Mouse (Mus musculus) intestine, embryonic 15.5 days (tissue): Measurements from ENCODE around the gene Klhl41. TPM values are rescaled to one million over a fixed set of nuclear protein-coding genes. Genes with fewer than 3 reads are reported as not detected.
"Not testable (repeated sequence)": the region's sequence is repeated elsewhere in the genome, so short reads cannot be mapped to it uniquely, and the experiment has no call there.

Experiments
- ATAC-seq: fragments of 200-750 bp; cut with Nextera tagmentation; 2 replicates; pipeline ENCODE4 v1.8.0; 2017; ENCODE audit warnings: moderate TSS enrichment, moderate library complexity
- H3K27ac ChIP-seq: fragments of 300-500 bp; sonication (generic); 2 replicates; pipeline ENCODE4 v1.5.1; 2015; ENCODE audit warnings: mild to moderate bottlenecking, inconsistent platforms
- H3K27me3 ChIP-seq: fragments of 300-500 bp; sonication (generic); replicated peaks from 2 replicates; pipeline ENCODE4 v1.6.1; 2015; ENCODE audit warnings: inconsistent platforms
- H3K36me3 ChIP-seq: fragments of 300-500 bp; sonication (generic); 2 replicates; pipeline ENCODE4 v1.6.1; 2015; ENCODE audit warnings: inconsistent platforms
- H3K4me1 ChIP-seq: fragments of 300-500 bp; sonication (generic); replicated peaks from 2 replicates; pipeline ENCODE4 v1.6.1; 2015; ENCODE audit warnings: inconsistent platforms
- H3K4me2 ChIP-seq: fragments of 300-500 bp; sonication (generic); replicated peaks from 2 replicates; pipeline ENCODE4 v1.6.1; 2015; ENCODE audit warnings: mild to moderate bottlenecking, inconsistent platforms
- H3K4me3 ChIP-seq: fragments of 300-500 bp; sonication (generic); replicated peaks from 2 replicates; pipeline ENCODE4 v1.5.1; 2015; ENCODE audit warnings: inconsistent platforms
- H3K9ac ChIP-seq: fragments of 300-500 bp; sonication (generic); 2 replicates; pipeline ENCODE4 v1.6.1; 2015; ENCODE audit warnings: inconsistent platforms
- H3K9me3 ChIP-seq: fragments of 300-500 bp; sonication (generic); 2 replicates; pipeline ENCODE4 v1.6.1; 2016; ENCODE audit warnings: inconsistent platforms
- WGBS: fragments of 180-500 bp; shearing (Covaris S2); methylation state at CpG from one replicate; pipeline ENCODE4 v1.1.7; 2015; 5-methylcytosine and 5-hydroxymethylcytosine counted together
- polyA plus RNA-seq: library from polyadenylated mRNA; unstranded; fragments of >200 nt; fragmentation: Nextera tagmentation; extraction: Ambion mirVana; gene quantifications from 2 replicates; pipeline ENCODE4 v1.2.1, GENCODE M21; 2015

Klhl41 gene
- polyA plus RNA-seq = 0.09 and 0.34 TPM in 2 replicates

DNA sequence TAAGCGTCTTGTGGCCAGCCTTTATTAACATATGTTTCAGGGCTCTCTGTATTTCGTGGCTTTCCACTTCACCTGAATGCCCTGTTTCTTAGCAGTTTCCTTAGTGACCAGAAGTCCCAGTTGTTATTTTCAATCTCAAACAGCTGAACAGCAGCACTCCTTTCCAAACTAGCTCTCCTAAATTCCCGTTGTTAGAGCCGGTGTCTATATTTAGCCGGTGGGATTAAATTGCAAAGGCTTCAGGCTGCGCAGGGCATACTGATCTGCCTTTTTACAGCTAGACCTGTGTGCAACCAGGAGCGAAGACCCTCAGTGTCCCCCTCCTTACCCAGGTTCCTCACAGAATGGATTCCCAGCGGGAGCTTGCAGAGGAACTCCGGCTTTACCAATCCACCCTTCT, at the start of gene Klhl41:
Gene Klhl41 (plus strand): TSS at position 268 of the 400 bp plus-strand sequence.
- no peaks in the 10 kb centered on the region for H3K4me1 ChIP-seq
- H3K27me3 ChIP-seq = no peaks in the 10 kb centered on the region
- no peak within 1 kb of the TSS for H3K27ac ChIP-seq
- no peaks in the 10 kb centered on the region for H3K9me3 ChIP-seq
- no peak within 1 kb of the TSS for H3K4me3 ChIP-seq
- no peaks in the 10 kb centered on the region for H3K36me3 ChIP-seq
- no peak within 1 kb of the TSS for H3K9ac ChIP-seq
- WGBS = 86% methylated on average over 9 of the region's 9 CpGs
- H3K4me2 ChIP-seq = no peak within 1 kb of the TSS
- no peak for ATAC-seq

DNA sequence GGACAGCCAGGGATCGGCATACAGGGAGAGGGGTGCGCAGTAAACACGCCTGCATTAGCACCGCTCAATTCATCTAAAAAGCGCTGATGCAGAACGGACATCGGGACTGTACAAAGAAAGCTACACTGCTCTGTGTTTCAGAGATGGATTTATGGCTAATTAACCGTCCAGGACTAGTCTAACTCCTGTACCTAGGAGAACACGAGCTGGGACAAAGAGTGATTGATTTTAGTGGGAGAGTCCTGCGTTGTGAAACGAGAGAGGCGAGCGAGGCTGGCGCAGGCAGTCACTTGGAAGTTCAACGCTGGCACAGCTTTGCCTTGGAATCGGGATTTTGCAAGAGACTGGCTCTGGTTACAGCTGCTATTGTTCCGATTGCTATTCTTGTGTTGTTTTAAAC, 40.7 kb upstream of the Klhl41 start:
- no peak overlapping the region for H3K4me2 ChIP-seq
- no peak overlapping the region for H3K4me3 ChIP-seq
- no peaks in the 10 kb centered on the region for H3K9me3 ChIP-seq
- ATAC-seq = no peak
- no peaks in the 10 kb centered on the region for H3K4me1 ChIP-seq
- no peaks in the 10 kb centered on the region for H3K36me3 ChIP-seq
- no peaks in the 10 kb centered on the region for H3K27me3 ChIP-seq
- no peak overlapping the region for H3K9ac ChIP-seq
- no peak overlapping the region for H3K27ac ChIP-seq
- WGBS = 66% methylated on average over 17 of the region's 17 CpGs

DNA sequence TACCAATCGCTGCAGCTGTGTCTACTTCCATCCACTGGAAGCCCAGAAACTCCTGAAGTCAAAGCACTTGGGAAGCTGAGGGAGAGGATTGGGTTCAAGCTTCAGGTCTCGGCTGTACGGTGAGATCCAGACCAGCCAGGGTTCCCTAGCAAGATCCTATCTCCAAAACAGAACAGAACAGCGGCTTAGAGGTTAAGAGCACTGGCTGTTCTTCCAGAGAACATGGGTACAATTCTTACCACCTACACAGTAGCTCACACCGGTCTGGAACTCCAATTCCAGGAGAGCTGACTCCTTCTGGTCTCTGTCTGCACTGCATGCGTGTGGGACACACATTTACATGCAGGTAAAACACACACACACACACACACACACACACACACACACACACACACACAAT, 40.0 kb upstream of the Klhl41 start:
- H3K36me3 ChIP-seq = no peaks in the 10 kb centered on the region
- H3K9ac ChIP-seq = no peak overlapping the region
- H3K27ac ChIP-seq = no peak overlapping the region
- H3K4me2 ChIP-seq = no peak overlapping the region
- no peak for ATAC-seq
- no peaks in the 10 kb centered on the region for H3K4me1 ChIP-seq
- H3K9me3 ChIP-seq = no peaks in the 10 kb centered on the region
- 84% methylated on average over 6 of the region's 6 CpGs for WGBS
- no peaks in the 10 kb centered on the region for H3K27me3 ChIP-seq
- no peak overlapping the region for H3K4me3 ChIP-seq

DNA sequence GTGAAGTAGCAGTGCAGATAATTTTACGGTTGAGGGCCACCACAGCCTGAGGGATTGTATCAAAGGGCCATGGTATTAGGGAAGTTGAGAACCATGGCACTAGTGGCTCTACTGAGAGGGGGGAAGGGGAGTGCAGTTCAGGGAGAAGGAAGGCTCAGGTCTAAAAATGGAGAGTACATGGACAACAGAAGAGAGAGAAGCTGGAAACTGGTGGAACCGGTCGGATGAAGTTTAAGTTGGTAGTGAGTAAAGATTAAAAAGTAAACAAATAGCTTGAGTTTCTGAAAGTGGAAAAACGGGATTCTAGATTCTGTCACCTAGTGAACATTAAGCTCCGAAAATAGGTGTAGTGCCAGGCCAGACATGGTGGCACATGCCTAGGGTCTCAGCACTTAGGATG, 39.1 kb upstream of the Klhl41 start:
- H3K4me2 ChIP-seq = no peak overlapping the region
- no peak overlapping the region for H3K27ac ChIP-seq
- no peaks in the 10 kb centered on the region for H3K36me3 ChIP-seq
- H3K4me1 ChIP-seq = no peaks in the 10 kb centered on the region
- H3K9ac ChIP-seq = no peak overlapping the region
- no peak overlapping the region for H3K4me3 ChIP-seq
- WGBS = 63% methylated on average over 5 of the region's 5 CpGs
- no peaks in the 10 kb centered on the region for H3K9me3 ChIP-seq
- H3K27me3 ChIP-seq = no peaks in the 10 kb centered on the region
- peak; percentile 77 for ATAC-seq

DNA sequence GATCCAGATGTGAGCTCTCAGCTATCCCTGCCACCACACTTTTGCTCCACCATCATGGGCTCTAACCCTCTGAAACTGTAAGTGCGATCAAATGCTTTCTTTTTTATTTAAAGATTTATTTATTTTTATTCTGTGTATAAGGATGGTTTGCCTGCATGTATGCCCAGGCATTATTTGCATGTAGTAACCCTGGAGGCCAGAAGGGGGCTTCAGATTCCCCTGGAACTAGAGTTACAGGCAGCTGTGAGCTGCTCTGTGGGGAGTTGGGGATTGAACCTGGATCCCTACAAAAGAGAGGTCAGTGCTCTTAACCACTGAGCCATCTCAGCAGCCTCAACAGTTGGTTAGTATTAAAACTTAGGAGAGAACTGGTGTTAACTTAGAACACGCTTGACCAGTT, 38.5 kb upstream of the Klhl41 start:
- 95% methylated on average over 2 of the region's 2 CpGs for WGBS
- no peak overlapping the region for H3K4me2 ChIP-seq
- H3K27ac ChIP-seq = no peak overlapping the region
- H3K9me3 ChIP-seq = no peaks in the 10 kb centered on the region
- no peak overlapping the region for H3K9ac ChIP-seq
- H3K27me3 ChIP-seq = no peaks in the 10 kb centered on the region
- H3K4me3 ChIP-seq = no peak overlapping the region
- H3K4me1 ChIP-seq = no peaks in the 10 kb centered on the region
- no peak for ATAC-seq
- no peaks in the 10 kb centered on the region for H3K36me3 ChIP-seq

DNA sequence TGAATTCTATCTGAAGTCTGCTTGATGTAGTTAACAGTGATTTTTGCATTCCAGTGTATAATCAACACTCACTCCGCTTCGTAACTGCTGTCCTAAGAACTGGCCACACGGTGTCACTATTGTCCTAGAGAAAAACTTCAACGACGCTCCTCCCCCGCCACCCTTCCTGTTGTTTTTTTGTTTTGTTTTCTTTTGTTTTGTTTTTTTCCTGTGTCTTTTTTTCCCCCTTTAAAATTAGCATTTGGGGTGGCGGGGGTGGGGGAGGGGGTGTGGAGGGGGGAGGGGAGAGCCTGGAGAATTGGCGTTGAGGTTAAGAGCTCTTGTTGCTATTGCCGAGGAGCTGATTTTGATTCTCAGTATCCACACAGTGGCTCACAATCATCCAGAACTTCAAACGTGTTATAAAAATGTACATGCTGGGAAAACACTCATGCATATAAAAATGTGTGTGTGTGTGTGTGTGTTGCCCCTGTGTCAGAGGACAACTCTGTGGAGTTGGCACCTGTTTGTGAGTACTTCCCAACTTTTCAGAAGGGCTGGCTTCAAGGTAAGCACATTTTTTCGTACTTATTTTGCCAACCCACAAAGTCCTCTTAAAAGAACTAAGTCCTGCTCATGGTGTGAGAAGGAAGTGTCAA, 34.7 kb upstream of the Klhl41 start:
- no peaks in the 10 kb centered on the region for H3K36me3 ChIP-seq
- H3K27me3 ChIP-seq = no peaks in the 10 kb centered on the region
- H3K9me3 ChIP-seq = no peaks in the 10 kb centered on the region
- ATAC-seq = peak; percentile 31
- no peaks in the 10 kb centered on the region for H3K4me1 ChIP-seq
- no peak overlapping the region for H3K9ac ChIP-seq
- peak overlapping the region; percentile 31 for H3K4me3 ChIP-seq
- 10% methylated on average over 11 of the region's 11 CpGs for WGBS
- peak overlapping the region; percentile 46 for H3K4me2 ChIP-seq
- H3K27ac ChIP-seq = no peak overlapping the region

DNA sequence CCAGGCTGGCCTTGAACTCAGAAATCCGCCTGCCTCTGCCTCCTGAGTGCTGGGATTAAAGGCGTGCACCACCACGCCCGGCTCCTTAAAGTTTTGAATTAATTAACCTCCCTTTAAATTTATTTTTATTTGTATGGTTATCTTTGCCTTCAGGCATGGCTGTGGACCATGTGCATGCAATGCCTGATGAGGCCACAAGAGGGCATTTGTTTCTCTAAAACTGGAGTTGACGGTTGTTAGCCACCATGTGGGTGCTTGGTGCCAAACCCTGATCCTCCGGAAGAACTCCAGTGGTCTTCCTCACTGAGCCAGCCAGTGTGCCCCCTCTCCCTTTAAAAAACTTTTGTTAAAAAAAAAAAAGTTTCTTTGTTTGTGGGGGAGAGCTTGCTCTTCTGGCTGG, 34.1 kb upstream of the Klhl41 start:
- no peaks in the 10 kb centered on the region for H3K27me3 ChIP-seq
- H3K27ac ChIP-seq = no peak overlapping the region
- no peak overlapping the region for H3K4me3 ChIP-seq
- H3K4me1 ChIP-seq = no peaks in the 10 kb centered on the region
- H3K4me2 ChIP-seq = no peak overlapping the region
- no peak overlapping the region for H3K9ac ChIP-seq
- H3K9me3 ChIP-seq = no peaks in the 10 kb centered on the region
- H3K36me3 ChIP-seq = no peaks in the 10 kb centered on the region
- no peak for ATAC-seq
- WGBS = 83% methylated on average over 6 of the region's 6 CpGs

DNA sequence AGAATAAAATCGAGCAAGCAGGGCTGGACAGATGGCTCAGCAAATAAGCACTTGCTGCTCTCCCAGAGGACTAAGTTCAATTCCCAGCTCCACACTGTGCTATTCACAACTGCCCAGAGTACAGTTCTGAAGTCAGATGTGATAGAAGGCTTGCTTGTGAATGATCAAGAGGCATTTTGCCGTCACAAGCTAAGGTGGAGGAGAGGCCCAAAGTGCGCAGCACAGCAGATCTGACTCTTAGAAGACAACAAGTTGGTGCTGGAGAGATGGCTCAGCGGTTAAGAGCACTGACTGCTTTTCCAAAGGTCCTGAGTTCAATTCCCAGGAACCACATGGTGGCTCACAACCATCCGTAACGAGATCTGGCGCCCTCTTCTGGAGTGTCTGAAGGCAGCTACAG, 31.9 kb upstream of the Klhl41 start:
- not testable (repeated sequence) for H3K9ac ChIP-seq, H3K27ac ChIP-seq, H3K36me3 ChIP-seq, H3K4me2 ChIP-seq, H3K27me3 ChIP-seq, H3K4me1 ChIP-seq, H3K9me3 ChIP-seq, H3K4me3 ChIP-seq, ATAC-seq
- 77% methylated on average over 7 of the region's 7 CpGs for WGBS

DNA sequence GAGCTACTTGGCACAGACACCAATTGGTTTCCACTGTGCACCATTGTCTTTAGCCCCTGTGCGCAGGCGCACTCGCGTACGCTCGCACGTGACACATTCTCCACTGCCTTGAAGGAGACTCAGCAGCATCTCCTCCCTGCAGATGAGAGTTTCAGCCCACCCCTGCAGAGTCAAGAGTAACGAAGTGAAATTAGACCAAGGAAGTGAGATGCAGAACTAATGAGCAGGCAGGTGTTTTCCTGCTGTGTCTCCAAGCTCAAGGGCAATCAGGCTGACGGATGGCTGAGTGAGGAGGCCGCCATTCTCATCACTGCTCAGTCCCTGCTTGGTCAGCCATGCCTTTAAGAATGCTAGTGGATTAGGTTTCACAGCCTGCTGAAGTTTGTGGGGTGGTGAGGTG, 29.8 kb upstream of the Klhl41 start:
- H3K36me3 ChIP-seq = no peaks in the 10 kb centered on the region
- ATAC-seq = no peak
- no peak overlapping the region for H3K4me2 ChIP-seq
- no peak overlapping the region for H3K9ac ChIP-seq
- no peak overlapping the region for H3K4me3 ChIP-seq
- 59% methylated on average over 10 of the region's 10 CpGs for WGBS
- H3K9me3 ChIP-seq = no peaks in the 10 kb centered on the region
- H3K4me1 ChIP-seq = no peaks in the 10 kb centered on the region
- no peak overlapping the region for H3K27ac ChIP-seq
- no peaks in the 10 kb centered on the region for H3K27me3 ChIP-seq

DNA sequence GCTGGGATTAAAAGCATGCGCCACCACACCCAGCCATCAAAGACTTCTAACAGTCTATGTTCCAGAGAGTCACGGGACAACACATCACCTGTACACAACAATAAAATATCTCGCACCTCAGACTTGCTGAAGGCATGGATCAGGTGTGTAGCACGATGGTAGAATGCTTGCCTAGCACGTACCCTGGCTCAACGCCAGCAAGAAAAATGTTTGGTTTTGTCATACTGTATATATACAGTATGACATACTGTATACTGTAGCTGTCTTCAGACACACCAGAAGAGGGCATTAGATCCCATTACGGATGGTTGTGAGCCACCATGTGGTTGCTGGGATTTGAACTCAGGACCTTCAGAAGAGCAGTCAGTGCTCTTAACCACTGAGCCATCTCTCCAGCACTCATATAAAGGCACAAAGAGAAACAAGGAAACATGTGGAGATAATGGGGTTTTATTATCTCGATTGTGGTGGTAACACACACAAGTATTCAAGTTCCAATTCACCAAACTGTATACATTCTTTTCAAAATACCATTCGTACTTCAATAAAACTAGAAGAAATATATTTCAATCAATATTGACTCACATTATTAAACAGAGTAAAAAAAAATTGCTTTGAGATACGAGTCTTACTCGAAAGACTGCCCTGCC, 24.8 kb upstream of the Klhl41 start:
- Histone ChIP-seq H3K27ac (no peak overlapping the region), H3K4me3 (no peak overlapping the region), H3K9ac (no peak overlapping the region), H3K36me3 (no peaks in the 10 kb centered on the region), H3K4me1 (no peaks in the 10 kb centered on the region), H3K9me3 (no peaks in the 10 kb centered on the region), H3K27me3 (no peaks in the 10 kb centered on the region), H3K4me2 (no peak overlapping the region)
- WGBS = 86% methylated on average over 11 of the region's 11 CpGs
- no peak for ATAC-seq

DNA sequence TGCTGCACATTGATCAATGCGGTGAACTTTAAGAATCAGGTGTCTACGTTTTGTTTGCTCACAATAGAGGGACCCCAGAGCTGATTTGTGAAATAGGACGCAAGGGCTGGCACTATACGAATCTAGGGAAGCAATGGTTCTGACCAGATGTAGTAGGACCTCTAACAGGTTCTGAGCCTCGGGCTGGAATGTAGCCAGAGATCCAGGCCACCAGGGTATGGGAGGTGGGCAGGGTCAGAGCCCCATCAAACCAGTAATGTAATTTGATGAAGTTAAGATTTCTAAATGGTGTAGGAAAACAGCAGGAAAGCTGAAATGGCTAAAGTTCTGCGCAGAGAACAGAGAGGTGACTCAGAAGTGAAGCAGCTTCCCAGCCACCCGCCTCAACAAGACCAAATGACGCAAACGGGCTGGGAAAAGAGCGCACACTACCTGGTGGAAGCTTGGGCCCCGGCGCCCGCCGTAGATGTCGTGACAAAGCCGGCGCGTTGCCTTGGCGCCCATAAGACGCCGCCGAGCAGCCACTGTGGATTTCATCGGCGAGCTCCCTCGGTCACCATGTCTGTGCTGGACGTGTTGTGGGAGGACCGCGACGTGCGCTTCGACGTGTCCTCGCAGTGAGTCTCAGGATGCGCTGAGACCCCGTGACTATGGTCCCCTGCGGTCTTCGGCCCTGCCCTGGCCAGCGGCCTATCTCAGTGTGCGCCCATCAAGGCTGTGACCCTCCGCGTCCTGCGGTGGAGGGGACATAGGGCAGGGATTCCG, 23.0 kb upstream of the Klhl41 start, which contains the start of gene Bbs5:
Gene Bbs5 (plus strand): TSS at position 446 of the 765 bp plus-strand sequence.
- peak within 1 kb of the TSS; percentile 78 for H3K4me3 ChIP-seq
- peak; percentile 95 for ATAC-seq
- whole genome bisulfite sequencing = 2% methylated on average over 43 of the region's 43 CpGs
- H3K4me1 ChIP-seq = no peaks in the 10 kb centered on the region
- H3K9me3 ChIP-seq = no peaks in the 10 kb centered on the region
- H3K27ac ChIP-seq = no peak within 1 kb of the TSS
- H3K36me3 ChIP-seq = no peaks in the 10 kb centered on the region
- no peaks in the 10 kb centered on the region for H3K27me3 ChIP-seq
- peak within 1 kb of the TSS; percentile 65 for H3K9ac ChIP-seq
- H3K4me2 ChIP-seq = peak within 1 kb of the TSS; percentile 82

DNA sequence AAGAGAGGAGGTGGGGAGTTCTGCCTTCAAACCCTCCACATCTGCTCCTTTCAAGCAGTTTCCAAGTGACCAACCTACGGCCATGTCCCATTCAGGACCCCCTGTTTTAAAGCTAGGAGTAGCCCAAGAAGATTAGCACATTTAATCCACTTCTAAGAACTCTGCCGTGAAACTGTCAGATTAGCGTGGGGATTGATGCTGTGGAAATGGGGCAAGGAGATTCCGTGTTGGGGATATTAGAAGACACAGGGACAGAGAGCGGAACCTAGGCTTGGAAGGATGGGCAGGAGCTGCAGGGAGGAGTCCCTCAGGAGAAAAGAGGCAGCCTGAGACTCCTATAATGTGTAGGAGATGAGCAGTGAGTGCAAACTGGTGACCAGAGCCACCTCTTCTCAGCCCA, 20.2 kb upstream of the Klhl41 start:
- no peak for ATAC-seq
- H3K9me3 ChIP-seq = no peaks in the 10 kb centered on the region
- no peaks in the 10 kb centered on the region for H3K27me3 ChIP-seq
- no peak overlapping the region for H3K9ac ChIP-seq
- WGBS = 83% methylated on average over 5 of the region's 5 CpGs
- H3K27ac ChIP-seq = no peak overlapping the region
- no peak overlapping the region for H3K4me2 ChIP-seq
- no peaks in the 10 kb centered on the region for H3K4me1 ChIP-seq
- H3K36me3 ChIP-seq = no peaks in the 10 kb centered on the region
- no peak overlapping the region for H3K4me3 ChIP-seq
